Mouse (Mus musculus) thymus, adult 2 months (tissue): ENCODE data around the gene Adamts4.

Experiments
- CTCF ChIP-seq: fragments of 200-500 bp; IDR thresholded peaks from 2 replicates; pipeline ENCODE4 v1.5.1; 2012; ENCODE audit warnings: mild to moderate bottlenecking, control low read depth, low read length, moderate library complexity, borderline replicate concordance; ENCODE audit not compliant: control insufficient read depth, poor library complexity, insufficient read depth; ENCODE audit errors: extremely low read depth
- POLR2A ChIP-seq: fragments of 200-500 bp; IDR thresholded peaks from 2 replicates; pipeline ENCODE4 v1.6.1; 2012; ENCODE audit warnings: mild to moderate bottlenecking, low read length, control low read depth, moderate library complexity; ENCODE audit not compliant: control insufficient read depth, poor library complexity, insufficient read depth; ENCODE audit errors: extremely low read depth

- TF ChIP-seq POLR2A, result no peak
- no peak for TF ChIP-seq CTCF
Observed at GRCm38 (mm10) chr1:171293906-171294297, 43.7 kb downstream of the Adamts4 start.
